Mouse (Mus musculus): ENCODE measurements around the gene Slc37a3. TPM values are rescaled to one million over a fixed set of nuclear protein-coding genes. Genes with fewer than 3 reads are reported as not detected.

The Slc37a3 gene
- polyA plus RNA-seq (2012; rRNA removed), result 42.8 and 43.9 TPM in 2 replicates
- 62.6 and 71.2 TPM in 2 replicates for polyA plus RNA-seq (2014; fragmentation: Nextera tagmentation; extraction: Ambion mirVana)

GRCm38 (mm10) chr6:39377311-39377827 lies at the start of gene Slc37a3:
Gene Slc37a3, minus strand, starts transcription at chr6:39377675.
- Histone ChIP-seq H3K4me1 (ENCODE audit: control insufficient read depth, insufficient read depth, low read length) (peaks cover 13% of the 10 kb centered on the region; the same call in 1 of the 2 replicates), H3K9me3 (ENCODE audit: control insufficient read depth, low read length) (no peaks in the 10 kb centered on the region), H3K27me3 (ENCODE audit: control insufficient read depth, insufficient read depth, low read length) (no peaks in the 10 kb centered on the region), H3K4me2 (replicated peaks; ENCODE audit: low read depth, low read length, severe bottlenecking) (peak within 1 kb of the TSS; percentile 59), H3K4me3 (replicated peaks; ENCODE audit: low read length) (peak within 1 kb of the TSS; percentile 98), H3K9ac (ENCODE audit: low read depth, low read length, severe bottlenecking) (peak within 1 kb of the TSS; percentile 83), H3K27ac (replicated peaks; ENCODE audit: low read depth, low read length) (no peak within 1 kb of the TSS), H3K36me3 (ENCODE audit: control insufficient read depth, insufficient read depth, low read length) (peaks cover 7% of the 10 kb centered on the region; the same call in 1 of the 2 replicates)
- TF ChIP-seq POLR2A (IDR thresholded peaks at IDR 0.05; ENCODE audit: borderline replicate concordance, extremely low read depth, insufficient read depth, insufficient read length), result no peak
- DNase-seq (ENCODE audit: low spot score) (peak; percentile 83), ATAC-seq (ENCODE audit: low FRiP score, low read depth) (peak; percentile 94)
- under 1% methylated on average over 37 of the region's 43 CpGs for WGBS

DNA sequence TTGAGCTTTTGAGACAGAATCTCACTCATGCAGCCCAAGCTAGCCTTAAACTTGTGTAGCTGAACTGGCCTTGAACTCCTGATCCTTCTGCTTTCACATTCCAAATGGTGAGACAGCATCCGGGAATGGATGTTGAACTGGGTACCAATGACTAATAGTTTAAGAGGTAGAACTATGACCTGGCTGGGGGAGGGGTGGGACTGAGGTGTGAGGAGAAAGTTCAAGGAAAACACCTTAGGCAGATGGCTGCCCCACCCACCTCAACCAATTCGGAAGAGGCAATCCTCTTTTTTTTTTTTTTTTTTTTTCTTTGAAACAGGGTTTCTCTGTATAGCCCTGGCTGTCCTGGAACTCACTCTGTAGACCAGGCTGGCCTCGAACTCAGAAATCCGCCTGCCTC lies 49.2 kb upstream of the Slc37a3 start:
- Histone ChIP-seq H3K4me1 (ENCODE audit: control insufficient read depth, insufficient read depth, low read length) (no peaks in the 10 kb centered on the region), H3K9ac (ENCODE audit: low read depth, low read length, severe bottlenecking) (no peak overlapping the region), H3K9me3 (ENCODE audit: control insufficient read depth, low read length) (no peaks in the 10 kb centered on the region), H3K4me2 (replicated peaks; ENCODE audit: low read depth, low read length, severe bottlenecking) (no peak overlapping the region), H3K27ac (replicated peaks; ENCODE audit: low read depth, low read length) (no peak overlapping the region), H3K36me3 (ENCODE audit: control insufficient read depth, insufficient read depth, low read length) (no peaks in the 10 kb centered on the region), H3K27me3 (ENCODE audit: control insufficient read depth, insufficient read depth, low read length) (no peaks in the 10 kb centered on the region), H3K4me3 (replicated peaks; ENCODE audit: low read length) (no peak overlapping the region)
- DNase-seq (ENCODE audit: low spot score) (no peak), ATAC-seq (ENCODE audit: low FRiP score, low read depth) (no peak)
- 83% methylated on average over 4 of the region's 4 CpGs for WGBS
- no peak for TF ChIP-seq POLR2A (IDR thresholded peaks at IDR 0.05; ENCODE audit: borderline replicate concordance, extremely low read depth, insufficient read depth, insufficient read length)

DNA sequence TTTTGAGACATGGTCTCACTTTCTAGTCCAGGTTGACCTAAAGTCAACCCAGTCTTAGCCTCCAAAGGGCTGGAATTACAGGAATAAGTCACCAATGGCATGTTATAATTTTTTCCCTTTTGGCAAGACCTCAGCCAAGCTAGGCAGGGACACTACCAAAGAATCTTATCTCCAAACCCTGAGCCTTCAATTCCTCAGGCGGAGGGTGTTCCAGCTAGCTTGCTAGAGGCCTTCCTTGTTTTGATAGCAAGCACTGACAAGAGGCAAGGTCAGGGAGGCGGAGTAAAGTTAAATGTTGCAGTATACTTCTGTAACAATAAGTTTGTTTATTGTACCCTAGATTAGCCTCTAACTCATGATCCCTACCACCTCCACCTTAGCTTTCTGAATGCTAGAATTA lies 47.7 kb upstream of the Slc37a3 start:
- WGBS, result 92% methylated on average over 2 of the region's 2 CpGs

GRCm38 (mm10) chr6:39423686-39424085 lies 46.2 kb upstream of the Slc37a3 start:
- Histone ChIP-seq H3K4me1 (ENCODE audit: control insufficient read depth, insufficient read depth, low read length) (peaks cover 4% of the 10 kb centered on the region), H3K4me3 (replicated peaks; ENCODE audit: low read length) (no peak overlapping the region), H3K9ac (ENCODE audit: low read depth, low read length, severe bottlenecking) (no peak overlapping the region), H3K27me3 (ENCODE audit: control insufficient read depth, insufficient read depth, low read length) (no peaks in the 10 kb centered on the region), H3K27ac (replicated peaks; ENCODE audit: low read depth, low read length) (no peak overlapping the region), H3K36me3 (ENCODE audit: control insufficient read depth, insufficient read depth, low read length) (no peaks in the 10 kb centered on the region), H3K9me3 (ENCODE audit: control insufficient read depth, low read length) (no peaks in the 10 kb centered on the region), H3K4me2 (replicated peaks; ENCODE audit: low read depth, low read length, severe bottlenecking) (no peak overlapping the region)
- 91% methylated on average over 7 of the region's 7 CpGs for WGBS
- no peak for DNase-seq (ENCODE audit: low spot score)
- no peak for TF ChIP-seq POLR2A (IDR thresholded peaks at IDR 0.05; ENCODE audit: borderline replicate concordance, extremely low read depth, insufficient read depth, insufficient read length)
- no peak for ATAC-seq (ENCODE audit: low FRiP score, low read depth)

More for the DNA sequence above, 47.7 kb upstream of the Slc37a3 start:
- Histone ChIP-seq H3K4me3 (replicated peaks; ENCODE audit: low read length) (no peak overlapping the region), H3K4me2 (replicated peaks; ENCODE audit: low read depth, low read length, severe bottlenecking) (no peak overlapping the region), H3K4me1 (ENCODE audit: control insufficient read depth, insufficient read depth, low read length) (no peaks in the 10 kb centered on the region), H3K27ac (replicated peaks; ENCODE audit: low read depth, low read length) (no peak overlapping the region), H3K36me3 (ENCODE audit: control insufficient read depth, insufficient read depth, low read length) (no peaks in the 10 kb centered on the region), H3K9me3 (ENCODE audit: control insufficient read depth, low read length) (no peaks in the 10 kb centered on the region), H3K27me3 (ENCODE audit: control insufficient read depth, insufficient read depth, low read length) (no peaks in the 10 kb centered on the region), H3K9ac (ENCODE audit: low read depth, low read length, severe bottlenecking) (no peak overlapping the region)
- ATAC-seq (ENCODE audit: low FRiP score, low read depth), result no peak
- no peak for DNase-seq (ENCODE audit: low spot score)
- no peak for TF ChIP-seq POLR2A (IDR thresholded peaks at IDR 0.05; ENCODE audit: borderline replicate concordance, extremely low read depth, insufficient read depth, insufficient read length)

- Histone ChIP-seq H3K9ac (ENCODE audit: low read depth, low read length, severe bottlenecking) (no peak overlapping the region), H3K4me2 (replicated peaks; ENCODE audit: low read depth, low read length, severe bottlenecking) (no peak overlapping the region), H3K4me3 (replicated peaks; ENCODE audit: low read length) (no peak overlapping the region), H3K9me3 (ENCODE audit: control insufficient read depth, low read length) (no peaks in the 10 kb centered on the region), H3K4me1 (ENCODE audit: control insufficient read depth, insufficient read depth, low read length) (peaks cover 4% of the 10 kb centered on the region), H3K27me3 (ENCODE audit: control insufficient read depth, insufficient read depth, low read length) (no peaks in the 10 kb centered on the region), H3K27ac (replicated peaks; ENCODE audit: low read depth, low read length) (no peak overlapping the region), H3K36me3 (ENCODE audit: control insufficient read depth, insufficient read depth, low read length) (no peaks in the 10 kb centered on the region)
- no peak for TF ChIP-seq POLR2A (IDR thresholded peaks at IDR 0.05; ENCODE audit: borderline replicate concordance, extremely low read depth, insufficient read depth, insufficient read length)
- ATAC-seq (ENCODE audit: low FRiP score, low read depth) (no peak), DNase-seq (ENCODE audit: low spot score) (no peak)
- 73% methylated on average over 6 of the region's 6 CpGs for WGBS
Observed at GRCm38 (mm10) chr6:39423130-39423551, 45.7 kb upstream of the Slc37a3 start.
